In genomic region chr11:88955217-88955969, GRCm38 (mm10) we compare ENCODE assay signal across 8 mouse cellular contexts. TPM values are rescaled to one million over a fixed set of nuclear protein-coding genes. Genes with fewer than 3 reads are reported as not detected.
DNase-seq lines count a peak whose midpoint lies in the region; ATAC-seq and TF ChIP-seq lines count a peak whose summit lies in the region.

Gene Scpep1 (minus strand): TSS chr11:88955465.

- TF ChIP-seq CTCF in liver, embryonic 14.5 days (IDR thresholded peaks at IDR 0.05; ENCODE audit: low read depth) = peak; percentile 90
- TF ChIP-seq CTCF in stomach, postnatal 0 days (IDR thresholded peaks at IDR 0.05; ENCODE audit: low read depth) = peak; percentile 91

- no peaks in the 10 kb centered on the region for H3K9me3 ChIP-seq in forebrain, embryonic 10.5 days
- no peaks in the 10 kb centered on the region for H3K9me3 ChIP-seq in heart, embryonic 15.5 days (replicated peaks)
- H3K9me3 ChIP-seq in liver, embryonic 14.5 days (ENCODE audit: control insufficient read depth, low read length) = no peaks in the 10 kb centered on the region
- no peaks in the 10 kb centered on the region for H3K9me3 ChIP-seq in neural tube, embryonic 11.5 days (ENCODE audit: control insufficient read depth, low read length)
- no peaks in the 10 kb centered on the region for H3K9me3 ChIP-seq in stomach, postnatal 0 days (ENCODE audit: control insufficient read depth, low read length)

- no peak for TF ChIP-seq EP300 in liver, embryonic 14.5 days (IDR thresholded peaks at IDR 0.05; ENCODE audit: low read depth)
- TF ChIP-seq EP300 in stomach, postnatal 0 days (optimal IDR thresholded peaks at IDR 0.05) = no peak

- peaks cover 25% of the 10 kb centered on the region for H3K36me3 ChIP-seq in forebrain, embryonic 10.5 days (replicated peaks)
- H3K36me3 ChIP-seq in heart, embryonic 15.5 days = no peaks in the 10 kb centered on the region
- no peaks in the 10 kb centered on the region; the same call in 1 of the 2 replicates for H3K36me3 ChIP-seq in liver, embryonic 14.5 days (replicated peaks; ENCODE audit: control insufficient read depth, insufficient read depth, low read depth)
- H3K36me3 ChIP-seq in neural tube, embryonic 11.5 days (ENCODE audit: control insufficient read depth, insufficient read depth, low read length) = peaks cover 2% of the 10 kb centered on the region; the same call in 1 of the 2 replicates
- H3K36me3 ChIP-seq in stomach, postnatal 0 days (ENCODE audit: control insufficient read depth, insufficient read depth, low read length) = 0 out of 2 replicates have a peak, but pooled peaks cover 2% of the 10 kb centered on the region

- 6% methylated on average over 34 of the region's 34 CpGs for WGBS in forebrain, embryonic 10.5 days
- 5% methylated on average over 34 of the region's 34 CpGs for WGBS in heart, embryonic 15.5 days
- WGBS in liver, embryonic 14.5 days (ENCODE audit: insufficient replicate concordance) = 5% methylated on average over 34 of the region's 34 CpGs
- 5% methylated on average over 34 of the region's 34 CpGs for WGBS in neural tube, embryonic 11.5 days
- 3% methylated on average over 34 of the region's 34 CpGs for WGBS in stomach, postnatal 0 days

- ATAC-seq in heart, embryonic 15.5 days (replicated peaks; ENCODE audit: insufficient number of reproducible peaks, insufficient read depth, low FRiP score, low read depth) = peak; percentile 97
- ATAC-seq in liver, embryonic 14.5 days (ENCODE audit: insufficient read depth) = peak; percentile 89
- peak; percentile 94 for ATAC-seq in neural tube, embryonic 11.5 days (ENCODE audit: insufficient read depth, low FRiP score, low TSS enrichment)
- ATAC-seq in stomach, postnatal 0 days (ENCODE audit: low FRiP score, low TSS enrichment) = peak; percentile 99

- H3K4me1 ChIP-seq in forebrain, embryonic 10.5 days = peaks cover 24% of the 10 kb centered on the region
- peaks cover 4% of the 10 kb centered on the region; the same call in 1 of the 2 replicates for H3K4me1 ChIP-seq in heart, embryonic 15.5 days (replicated peaks)
- peaks cover 6 to 18% of the 10 kb centered on the region in 2 experiments for H3K4me1 ChIP-seq in liver, embryonic 14.5 days (replicated peaks; ENCODE audit: control insufficient read depth in 2 of 2, insufficient read depth in 2 of 2, low read length in 1 of 2)
- no peaks in the 10 kb centered on the region for H3K4me1 ChIP-seq in neural tube, embryonic 11.5 days (ENCODE audit: control insufficient read depth, insufficient read depth, low read length)
- no peaks in the 10 kb centered on the region for H3K4me1 ChIP-seq in stomach, postnatal 0 days (replicated peaks; ENCODE audit: control insufficient read depth, insufficient read depth)

- H3K9ac ChIP-seq in heart, embryonic 15.5 days = peak within 1 kb of the TSS; percentile 58
- H3K9ac ChIP-seq in liver, embryonic 14.5 days (replicated peaks) = peak within 1 kb of the TSS; percentile 53
- peak within 1 kb of the TSS; percentile 57 for H3K9ac ChIP-seq in neural tube, embryonic 11.5 days (ENCODE audit: low read length)
- H3K9ac ChIP-seq in stomach, postnatal 0 days (ENCODE audit: low read length) = peak within 1 kb of the TSS; percentile 54

- H3K27ac ChIP-seq in forebrain, embryonic 10.5 days = peak within 1 kb of the TSS; percentile 90
- peak within 1 kb of the TSS; percentile 54 for H3K27ac ChIP-seq in heart, embryonic 15.5 days
- H3K27ac ChIP-seq in liver, embryonic 14.5 days = no peak within 1 kb of the TSS
- H3K27ac ChIP-seq in neural tube, embryonic 11.5 days (ENCODE audit: low read depth, low read length) = no peak within 1 kb of the TSS
- peak within 1 kb of the TSS; percentile 81 for H3K27ac ChIP-seq in stomach, postnatal 0 days (replicated peaks)

- H3K27me3 ChIP-seq in forebrain, embryonic 10.5 days (ENCODE audit: poor library complexity, severe bottlenecking) = no peaks in the 10 kb centered on the region
- H3K27me3 ChIP-seq in heart, embryonic 15.5 days = no peaks in the 10 kb centered on the region
- H3K27me3 ChIP-seq in liver, embryonic 14.5 days (ENCODE audit: control insufficient read depth, insufficient read depth, low read length) = no peaks in the 10 kb centered on the region
- no peaks in the 10 kb centered on the region for H3K27me3 ChIP-seq in neural tube, embryonic 11.5 days (ENCODE audit: control insufficient read depth, insufficient read depth, low read length)
- H3K27me3 ChIP-seq in stomach, postnatal 0 days (ENCODE audit: control insufficient read depth, insufficient read depth, low read length) = no peaks in the 10 kb centered on the region

- H3K4me3 ChIP-seq in forebrain, embryonic 10.5 days = peak within 1 kb of the TSS; percentile 65
- H3K4me3 ChIP-seq in heart, embryonic 15.5 days = peak within 1 kb of the TSS; percentile 63
- H3K4me3 ChIP-seq in liver, embryonic 14.5 days (ENCODE audit: insufficient read depth in 1 of 2, low read depth in 2 of 2, low read length in 2 of 2) = peak within 1 kb of the TSS; percentile 58 to 78
- H3K4me3 ChIP-seq in neural tube, embryonic 11.5 days (ENCODE audit: low read depth, low read length) = peak within 1 kb of the TSS; percentile 41
- peak within 1 kb of the TSS; percentile 52 for H3K4me3 ChIP-seq in stomach, postnatal 0 days (ENCODE audit: low read depth, low read length)

- peak within 1 kb of the TSS; percentile 67 for H3K4me2 ChIP-seq in heart, embryonic 15.5 days
- peak within 1 kb of the TSS; percentile 77 for H3K4me2 ChIP-seq in liver, embryonic 14.5 days (ENCODE audit: low read depth)
- H3K4me2 ChIP-seq in neural tube, embryonic 11.5 days (ENCODE audit: low read depth) = peak within 1 kb of the TSS; percentile 47
- H3K4me2 ChIP-seq in stomach, postnatal 0 days (replicated peaks; ENCODE audit: low read depth) = peak within 1 kb of the TSS; percentile 58

- peak; percentile 92 to 97 for DNase-seq in CD8-positive naive resting alpha-beta T cell, adult 2 months (ENCODE audit: low read depth in 2 of 2, low spot score in 2 of 2)
- DNase-seq in c-Kit-positive CD71-negative TER-119-negative erythroid progenitor cells, embryonic 14.5 days (ENCODE audit: low read depth) = peak; percentile 96
- DNase-seq in forebrain, embryonic 10.5 days (ENCODE audit: extremely low spot score, low spot score) = peak; percentile 94
- peak; percentile 99 to 100 for DNase-seq in kidney, postnatal 25 days
- peak; percentile 86 to 89 (median 88) for DNase-seq in liver, embryonic 14.5 days (ENCODE audit: low read depth in 3 of 3, low spot score in 3 of 3)
- peak; percentile 98 for DNase-seq in neural tube, embryonic 11.5 days (ENCODE audit: low spot score)
- peak; percentile 98 for DNase-seq in stomach, postnatal 0 days (ENCODE audit: low spot score)

RNA-seq across cellular contexts. Expression of gene Scpep1, which starts in this region (rescaled TPM):
- polyA plus RNA-seq in forebrain, embryonic 10.5 days (2016; fragmentation: Nextera tagmentation; extraction: Ambion mirVana) = 72.7 and 76.2 TPM in 2 replicates
- polyA plus RNA-seq in heart, embryonic 15.5 days (2015; fragmentation: Nextera tagmentation; extraction: Ambion mirVana) = 44.2 and 51.1 TPM in 2 replicates
- 11.3 and 15.9 TPM in 2 replicates for polyA plus RNA-seq in liver, embryonic 14.5 days (2012; rRNA removed)
- 35.1 and 37.7 TPM in 2 replicates for polyA plus RNA-seq in liver, embryonic 14.5 days (2014; fragmentation: Nextera tagmentation; extraction: Ambion mirVana)
- polyA plus RNA-seq in neural tube, embryonic 11.5 days (2014; fragmentation: Nextera tagmentation; extraction: Ambion mirVana) = 55.3 and 57.7 TPM in 2 replicates
- polyA plus RNA-seq in stomach, postnatal 0 days (2015; fragmentation: Nextera tagmentation; extraction: Ambion mirVana) = 67.2 and 67.8 TPM in 2 replicates

Comparison
In these comparisons a context has a peak if more than half of its experiments do, and no peak if none do; other contexts are left out.
1. H3K27ac ChIP-seq: peak in forebrain, embryonic 10.5 days (single experiment), heart, embryonic 15.5 days (single experiment) and stomach, postnatal 0 days (single experiment); none in liver, embryonic 14.5 days (single experiment) and neural tube, embryonic 11.5 days (single experiment).
2. Peak in every context shown above with its lines, with median percentiles within 50 percentile points of each other: DNase-seq, H3K4me3 ChIP-seq, ATAC-seq, H3K4me2 ChIP-seq and H3K9ac ChIP-seq.